Mouse (Mus musculus): ENCODE data around the gene Grm4. TPM values are rescaled to one million over a fixed set of nuclear protein-coding genes. Genes with fewer than 3 reads are reported as not detected.

Gene Grm4
- polyA plus RNA-seq, 1 experiment from 2014 or later: 0.08 TPM

DNA sequence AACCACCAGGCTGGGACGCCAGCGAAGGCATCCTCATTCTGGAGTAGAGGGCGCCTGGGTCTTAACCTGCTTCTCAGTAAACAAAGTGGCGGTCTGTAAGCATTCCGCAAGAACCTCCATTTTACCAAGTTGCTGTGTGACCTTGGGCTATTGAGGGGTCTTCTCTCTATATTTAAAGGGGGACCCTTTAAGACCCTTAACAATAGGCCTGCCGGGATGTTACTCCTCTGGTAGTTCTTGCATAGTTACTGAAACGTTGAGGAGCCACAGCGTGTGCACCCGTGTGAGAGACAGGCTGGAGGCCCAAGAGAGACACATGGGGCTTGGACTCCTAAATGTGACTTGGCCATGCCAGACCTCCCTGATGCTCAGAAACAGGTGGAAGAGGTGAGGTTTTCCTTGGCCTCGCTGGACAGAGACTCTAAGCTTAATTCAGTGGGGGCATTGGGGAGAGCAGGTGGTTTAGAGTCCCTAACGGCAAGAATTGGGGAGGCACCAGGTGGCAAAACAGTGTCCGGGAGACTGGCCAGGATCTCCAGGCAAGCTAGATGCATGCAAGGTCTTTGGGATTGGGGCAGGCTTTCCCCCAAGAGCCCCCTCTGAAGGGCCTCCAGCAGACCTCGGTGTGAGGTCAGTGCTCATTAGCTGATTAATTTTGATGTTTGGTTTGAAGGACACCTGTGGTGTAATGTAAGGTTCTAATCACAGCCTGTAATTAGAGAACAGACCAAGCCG lies 36.9 kb upstream of the Grm4 start:
- Histone ChIP-seq H3K27ac (replicated peaks) (peak overlapping the region; percentile 97), H3K9ac (peak overlapping the region; percentile 94), H3K36me3 (peaks cover 21% of the 10 kb centered on the region), H3K4me2 (peak overlapping the region; percentile 86), H3K4me3 (peak overlapping the region; percentile 88), H3K9me3 (no peaks in the 10 kb centered on the region), H3K4me1 (peaks cover 61% of the 10 kb centered on the region), H3K27me3 (replicated peaks) (no peaks in the 10 kb centered on the region)
- WGBS: 10% methylated on average over 14 of the region's 14 CpGs
- ATAC-seq (ENCODE audit: extremely low read depth, insufficient number of reproducible peaks, low FRiP score, low TSS enrichment): no peak

DNA sequence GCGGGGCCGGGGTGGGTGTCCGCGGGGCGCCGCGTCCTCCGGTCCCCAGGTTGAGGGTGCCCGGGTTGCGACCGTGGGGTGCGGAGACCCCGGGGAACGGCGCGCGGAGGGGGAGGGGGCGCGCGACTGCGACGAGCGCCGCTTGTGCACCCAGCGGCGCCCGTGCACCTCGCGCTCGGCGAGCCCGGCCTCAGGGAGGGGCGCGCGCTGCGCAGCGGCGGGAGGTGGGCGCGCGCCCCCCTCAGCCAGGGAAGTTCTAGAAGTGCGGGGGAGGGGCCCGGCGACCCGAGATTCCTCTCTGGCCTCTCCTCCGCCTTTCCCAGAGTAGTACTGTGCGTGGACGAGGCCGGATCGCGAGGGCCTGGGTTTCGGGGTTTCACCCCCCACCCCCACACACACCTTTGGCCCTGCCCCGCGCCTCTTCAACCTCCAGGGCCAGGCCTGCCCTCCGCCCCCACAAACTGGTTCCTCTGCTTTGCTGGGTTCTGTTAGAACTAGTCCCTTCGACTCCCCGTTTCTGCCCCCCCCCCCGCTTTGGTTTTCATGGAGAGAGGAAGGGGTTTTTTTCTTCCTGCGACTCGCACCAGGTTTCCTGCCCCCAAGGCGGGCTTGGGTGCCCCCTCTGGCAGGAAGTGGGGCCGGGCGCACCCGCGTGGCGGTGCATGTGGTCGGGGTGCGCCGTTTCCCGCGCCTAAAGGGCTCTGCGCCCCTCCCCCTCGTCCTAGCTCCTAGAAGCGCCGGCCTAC lies 36.2 kb upstream of the Grm4 start:
- Histone ChIP-seq H3K9ac (peak overlapping the region; percentile 94), H3K9me3 (no peaks in the 10 kb centered on the region), H3K4me3 (peak overlapping the region; percentile 88), H3K4me1 (peaks cover 64% of the 10 kb centered on the region), H3K27ac (replicated peaks) (peak overlapping the region; percentile 97), H3K27me3 (replicated peaks) (no peaks in the 10 kb centered on the region), H3K4me2 (peak overlapping the region; percentile 86), H3K36me3 (peaks cover 21% of the 10 kb centered on the region)
- no peak; the same call in 1 of the 2 replicates for ATAC-seq (ENCODE audit: extremely low read depth, insufficient number of reproducible peaks, low FRiP score, low TSS enrichment)
- under 1% methylated on average over 73 of the region's 75 CpGs for WGBS

DNA sequence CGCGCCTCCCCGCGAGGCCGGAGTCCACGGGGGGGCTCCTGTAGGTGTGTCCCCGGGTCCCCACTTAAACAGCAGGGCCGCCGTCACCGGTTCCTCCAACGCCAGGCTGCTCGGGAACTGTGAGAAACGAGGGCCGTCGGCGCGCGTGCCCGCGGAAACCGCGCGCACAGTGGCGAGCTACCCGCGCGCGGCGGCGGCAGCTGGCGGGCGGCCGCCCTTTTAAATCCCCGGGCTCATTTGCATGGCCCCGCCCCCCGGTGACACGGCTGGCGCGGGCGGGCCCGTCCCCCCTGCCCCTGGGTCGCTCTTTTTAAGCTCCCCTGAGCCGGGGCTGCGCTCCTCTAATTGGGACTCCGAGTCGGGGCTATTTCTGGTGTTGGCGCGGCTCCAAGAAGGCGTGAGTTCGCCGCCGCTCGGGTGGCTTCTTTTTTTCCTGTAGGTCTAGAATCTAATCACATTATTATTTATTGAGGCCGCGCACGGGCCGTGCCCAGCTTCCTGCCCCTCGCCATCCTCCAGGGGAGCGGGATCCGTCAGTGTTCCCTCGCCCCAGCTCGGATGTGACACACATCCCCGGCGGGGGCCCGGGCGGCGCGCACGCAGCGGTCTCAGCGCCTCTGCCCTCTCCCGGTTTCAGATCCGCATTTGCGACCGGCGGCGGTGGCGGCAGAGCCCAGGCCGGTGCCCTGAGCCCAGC lies 35.3 kb upstream of the Grm4 start, which contains the start of gene Hmga1:
Hmga1 (plus strand) TSS at position 183 of the 697 bp plus-strand sequence.
- H3K36me3 ChIP-seq: peaks cover 15% of the 10 kb centered on the region
- H3K4me1 ChIP-seq: peaks cover 56% of the 10 kb centered on the region
- H3K9ac ChIP-seq: peak within 1 kb of the TSS; percentile 94
- H3K4me2 ChIP-seq: peak within 1 kb of the TSS; percentile 86
- H3K4me3 ChIP-seq: peak within 1 kb of the TSS; percentile 88
- peak; percentile 64; the same call in 1 of the 2 replicates for ATAC-seq (ENCODE audit: extremely low read depth, insufficient number of reproducible peaks, low FRiP score, low TSS enrichment)
- H3K9me3 ChIP-seq: no peaks in the 10 kb centered on the region
- WGBS: under 1% methylated on average over 78 of the region's 79 CpGs
- H3K27ac ChIP-seq (replicated peaks): peak within 1 kb of the TSS; percentile 97
- no peaks in the 10 kb centered on the region for H3K27me3 ChIP-seq (replicated peaks)

DNA sequence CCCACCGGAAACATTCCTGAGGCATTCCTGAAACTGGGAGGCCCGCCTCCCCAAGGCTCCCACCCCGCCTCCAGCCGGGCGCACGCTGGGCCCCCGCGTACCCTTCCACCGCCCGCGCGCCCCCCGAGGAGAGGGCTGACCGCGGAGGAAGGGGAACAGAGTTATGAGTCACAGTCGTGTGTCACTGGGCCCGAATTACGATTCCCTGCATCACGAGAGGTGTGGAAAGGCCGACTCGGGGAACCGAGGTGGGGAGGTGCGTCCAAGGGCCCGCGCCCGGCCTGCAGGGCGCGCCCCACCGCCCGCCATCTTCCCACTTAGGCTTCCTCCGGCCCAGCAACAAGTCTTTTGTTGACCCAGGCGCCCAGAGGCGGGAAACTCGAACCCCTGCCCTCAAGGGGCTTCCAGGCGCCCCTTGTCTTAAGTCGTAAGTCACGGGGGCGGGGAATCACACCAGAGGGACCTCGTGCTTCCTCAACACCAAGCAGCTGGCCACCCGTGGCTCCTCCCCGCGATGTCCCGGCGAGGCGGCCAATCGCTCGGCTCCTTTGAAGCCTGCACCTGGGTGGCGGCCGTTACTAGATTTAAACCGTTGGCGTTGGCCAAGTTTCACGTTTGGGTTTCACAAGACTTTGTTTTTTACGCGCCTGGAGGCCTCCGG lies 34.4 kb upstream of the Grm4 start:
- Histone ChIP-seq H3K9ac (peak overlapping the region; percentile 84), H3K4me2 (peak overlapping the region; percentile 86), H3K27me3 (replicated peaks) (no peaks in the 10 kb centered on the region), H3K4me3 (peak overlapping the region; percentile 88), H3K4me1 (peaks cover 49% of the 10 kb centered on the region), H3K27ac (replicated peaks) (peak overlapping the region; percentile 97), H3K36me3 (peaks cover 7% of the 10 kb centered on the region), H3K9me3 (no peaks in the 10 kb centered on the region)
- peak; percentile 30; the same call in 1 of the 2 replicates for ATAC-seq (ENCODE audit: extremely low read depth, insufficient number of reproducible peaks, low FRiP score, low TSS enrichment)
- WGBS: under 1% methylated on average over 55 of the region's 55 CpGs

DNA sequence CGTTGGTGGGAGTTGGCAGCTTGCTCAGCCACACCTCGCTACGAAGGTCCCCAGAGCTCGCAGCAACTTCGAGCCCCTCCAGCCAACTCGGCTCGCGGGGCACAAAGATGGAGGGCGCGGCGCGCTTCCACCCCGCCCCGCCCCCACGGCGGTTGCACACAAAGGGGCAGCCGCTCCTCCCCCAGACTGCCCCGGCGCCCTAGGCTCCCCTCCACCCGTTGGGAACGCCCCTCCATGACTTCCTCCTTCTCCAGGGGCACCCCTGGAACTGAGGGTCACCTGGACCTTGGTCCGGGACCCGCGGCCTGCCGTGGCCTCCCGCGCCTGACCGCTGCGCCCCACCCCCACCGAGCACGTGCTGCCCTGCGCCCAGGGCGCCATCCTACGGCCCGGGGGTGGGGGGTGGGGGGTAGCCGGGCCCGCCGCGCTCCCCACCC lies 33.9 kb upstream of the Grm4 start:
- H3K9me3 ChIP-seq: no peaks in the 10 kb centered on the region
- H3K4me3 ChIP-seq: peak overlapping the region; percentile 88
- 2% methylated on average over 38 of the region's 39 CpGs for WGBS
- no peak for ATAC-seq (ENCODE audit: extremely low read depth, insufficient number of reproducible peaks, low FRiP score, low TSS enrichment)
- H3K36me3 ChIP-seq: peaks cover 3% of the 10 kb centered on the region
- no peaks in the 10 kb centered on the region for H3K27me3 ChIP-seq (replicated peaks)
- H3K4me2 ChIP-seq: peak overlapping the region; percentile 86
- H3K9ac ChIP-seq: peak overlapping the region; percentile 84
- H3K27ac ChIP-seq (replicated peaks): peak overlapping the region; percentile 97
- peaks cover 49% of the 10 kb centered on the region for H3K4me1 ChIP-seq

DNA sequence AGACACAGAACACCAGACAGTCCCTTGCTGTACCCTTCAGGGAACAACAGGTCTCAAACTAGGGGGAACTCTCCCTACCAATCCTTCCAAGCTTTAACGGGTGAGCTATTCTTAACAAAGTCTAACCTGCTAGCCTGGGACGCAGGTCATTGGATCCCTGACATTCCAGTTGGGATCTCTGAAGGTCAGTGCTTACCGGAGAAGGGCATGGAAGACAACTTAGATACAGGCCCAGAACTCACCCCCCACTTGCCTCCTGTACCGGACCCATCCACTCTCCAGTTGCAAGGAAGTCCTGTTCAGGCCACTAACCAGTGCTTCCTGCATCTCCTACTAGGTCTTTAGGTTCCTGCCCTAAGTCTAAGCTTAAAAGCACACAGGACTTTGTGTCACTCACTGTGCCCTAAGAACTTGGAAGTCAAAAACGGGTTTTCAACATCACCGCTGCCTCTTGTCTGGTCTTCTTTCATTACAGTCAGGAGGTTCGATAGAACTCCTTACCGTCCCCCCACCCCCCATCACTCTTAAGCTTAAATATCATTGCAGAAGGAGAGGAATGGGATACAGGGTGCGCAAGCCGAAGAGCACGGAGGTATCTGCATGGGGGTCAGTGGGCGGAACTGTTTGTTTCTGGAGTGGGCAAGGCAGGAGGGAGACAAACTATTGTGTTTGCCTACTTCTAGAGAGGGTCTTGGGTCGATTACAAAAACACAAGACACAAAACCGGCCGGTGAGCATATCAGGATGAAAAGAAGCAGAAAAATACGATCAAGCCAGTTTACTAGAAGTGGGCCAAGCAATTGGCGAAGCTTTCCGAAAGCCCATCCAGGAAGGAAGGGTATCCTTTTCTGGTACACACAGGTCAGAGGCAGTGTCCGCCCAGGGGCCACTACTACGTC lies 33.1 kb upstream of the Grm4 start:
- H3K9me3 ChIP-seq: no peaks in the 10 kb centered on the region
- H3K9ac ChIP-seq: peak overlapping the region; percentile 84
- peaks cover 51% of the 10 kb centered on the region for H3K4me1 ChIP-seq
- WGBS: 46% methylated on average over 20 of the region's 20 CpGs
- peak overlapping the region; percentile 97 for H3K27ac ChIP-seq (replicated peaks)
- H3K36me3 ChIP-seq: no peaks in the 10 kb centered on the region
- ATAC-seq (ENCODE audit: extremely low read depth, insufficient number of reproducible peaks, low FRiP score, low TSS enrichment): no peak
- H3K4me2 ChIP-seq: peak overlapping the region; percentile 86
- peak overlapping the region; percentile 88 for H3K4me3 ChIP-seq
- no peaks in the 10 kb centered on the region for H3K27me3 ChIP-seq (replicated peaks)

DNA sequence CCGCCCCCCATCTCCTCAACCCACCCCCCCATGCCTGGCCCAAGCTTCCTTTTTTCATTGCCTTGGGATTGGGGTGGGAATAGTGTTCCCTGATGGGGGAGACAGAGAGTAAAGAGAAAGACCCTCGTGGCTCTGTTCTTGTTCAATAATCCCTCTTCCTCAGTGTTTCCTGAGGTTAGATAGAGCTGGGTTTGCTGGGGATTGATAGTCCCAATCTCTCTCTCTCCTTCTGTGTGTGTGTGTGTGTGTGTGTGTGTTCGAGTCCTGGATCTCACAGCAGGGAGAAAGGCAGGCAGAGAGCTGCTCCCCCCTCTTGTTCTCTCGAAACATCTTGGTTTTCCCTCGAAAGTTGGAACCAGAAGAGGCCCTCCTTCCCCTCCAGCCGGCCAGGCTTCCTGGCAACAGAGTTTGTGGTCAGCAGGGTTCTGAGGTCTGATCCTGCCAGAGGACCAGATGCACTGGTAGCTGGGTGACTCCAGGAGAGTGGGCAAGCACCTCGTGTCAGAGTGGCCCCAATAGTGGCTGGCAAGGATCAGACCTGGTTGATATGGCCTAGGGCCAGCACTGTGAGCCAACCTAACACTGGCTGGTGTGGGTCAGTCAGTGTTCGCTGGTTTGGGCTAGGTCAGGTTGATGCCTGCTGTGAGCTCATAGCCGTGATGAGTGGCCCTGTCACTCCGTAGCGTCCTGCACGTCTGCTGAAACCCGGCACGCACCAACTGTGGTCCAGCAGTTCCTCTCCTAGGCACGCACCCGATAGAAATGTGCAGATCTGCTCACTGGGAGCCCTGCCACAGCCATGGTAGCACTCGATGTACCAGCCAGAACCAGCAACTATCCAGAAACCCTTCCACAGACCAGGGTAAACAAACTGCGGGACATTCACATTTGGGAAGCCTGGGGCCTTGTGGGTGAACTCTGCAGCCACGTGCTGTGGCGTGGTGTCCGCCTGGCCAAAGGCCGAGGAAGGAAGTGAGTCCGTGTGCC lies 31.3 kb upstream of the Grm4 start:
- Histone ChIP-seq H3K4me1 (peaks cover 41% of the 10 kb centered on the region), H3K36me3 (no peaks in the 10 kb centered on the region), H3K9ac (0 out of 2 replicates have a peak overlapping the region, but pooled peaks have one; percentile 40), H3K4me2 (no peak overlapping the region), H3K27me3 (replicated peaks) (no peaks in the 10 kb centered on the region), H3K4me3 (no peak overlapping the region), H3K9me3 (no peaks in the 10 kb centered on the region), H3K27ac (replicated peaks) (no peak overlapping the region)
- no peak for ATAC-seq (ENCODE audit: extremely low read depth, insufficient number of reproducible peaks, low FRiP score, low TSS enrichment)
- WGBS: 72% methylated on average over 23 of the region's 23 CpGs

DNA sequence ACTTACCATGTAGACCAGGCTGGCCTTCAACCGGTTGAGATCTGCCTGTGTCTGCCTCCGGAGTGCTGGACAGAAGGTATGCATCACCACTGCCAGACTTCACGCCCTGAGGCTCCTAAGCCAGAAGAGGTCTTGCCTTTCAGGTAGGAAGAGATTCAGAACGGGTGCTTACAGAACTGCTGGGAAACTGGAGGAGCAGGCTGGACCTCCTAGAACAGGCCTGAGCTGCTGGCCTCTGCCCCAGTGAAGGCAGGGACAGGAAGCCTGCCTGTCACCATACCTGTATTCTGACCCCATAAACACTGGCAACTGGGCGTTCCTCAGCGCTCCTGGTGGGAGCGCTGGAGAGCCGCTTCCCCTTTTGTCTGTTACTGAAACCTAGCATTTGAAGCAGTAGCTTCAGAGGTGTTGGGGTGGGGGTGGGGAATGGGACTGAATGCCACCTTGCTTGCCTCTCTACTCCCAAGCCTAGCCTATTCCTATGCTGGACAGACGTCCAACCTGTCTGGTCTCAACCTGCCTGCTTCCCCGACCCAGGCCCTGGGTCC lies 30.3 kb upstream of the Grm4 start:
- Histone ChIP-seq H3K4me2 (no peak overlapping the region), H3K27ac (replicated peaks) (no peak overlapping the region), H3K9me3 (no peaks in the 10 kb centered on the region), H3K4me1 (peaks cover 45% of the 10 kb centered on the region), H3K9ac (no peak overlapping the region), H3K27me3 (replicated peaks) (0 out of 2 replicates have a peak, but pooled peaks cover 3% of the 10 kb centered on the region), H3K36me3 (no peaks in the 10 kb centered on the region), H3K4me3 (no peak overlapping the region)
- WGBS: 64% methylated on average over 10 of the region's 10 CpGs
- no peak for ATAC-seq (ENCODE audit: extremely low read depth, insufficient number of reproducible peaks, low FRiP score, low TSS enrichment)

DNA sequence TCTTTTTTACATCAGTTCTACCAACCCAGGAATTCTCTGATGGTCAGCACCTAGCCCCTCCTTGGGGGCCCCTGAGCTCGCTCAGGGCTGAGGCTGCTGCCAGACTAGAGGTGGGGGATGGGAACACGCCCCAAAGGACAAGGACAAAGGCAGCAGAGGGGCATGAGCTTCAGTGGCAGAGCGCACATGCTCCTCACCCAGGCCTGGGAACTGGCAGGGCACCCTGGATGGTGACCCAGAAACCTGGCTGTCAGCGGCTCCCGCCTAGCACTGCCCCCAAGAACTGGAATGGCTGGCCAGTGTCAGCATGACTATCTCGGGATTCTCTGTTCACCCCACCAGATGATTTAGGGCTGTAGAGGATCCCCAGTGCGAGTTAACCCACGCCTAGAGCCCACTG lies 28.0 kb upstream of the Grm4 start:
- no peak for ATAC-seq (ENCODE audit: extremely low read depth, insufficient number of reproducible peaks, low FRiP score, low TSS enrichment)
- H3K9me3 ChIP-seq: no peaks in the 10 kb centered on the region
- H3K4me3 ChIP-seq: no peak overlapping the region
- H3K27ac ChIP-seq (replicated peaks): no peak overlapping the region
- WGBS: 48% methylated on average over 8 of the region's 8 CpGs
- H3K36me3 ChIP-seq: no peaks in the 10 kb centered on the region
- peaks cover 28% of the 10 kb centered on the region for H3K4me1 ChIP-seq
- peaks cover 14% of the 10 kb centered on the region; the same call in 1 of the 2 replicates for H3K27me3 ChIP-seq (replicated peaks)
- H3K4me2 ChIP-seq: no peak overlapping the region
- H3K9ac ChIP-seq: no peak overlapping the region

Measured in heart, embryonic 13.5 days (tissue).